Mouse (Mus musculus): ENCODE data around the gene Kcne2. TPM values are rescaled to one million over a fixed set of nuclear protein-coding genes. Genes with fewer than 3 reads are reported as not detected.

Kcne2 gene
- polyA plus RNA-seq, 1 experiment from 2014 or later = 3.0 TPM

GRCm38 (mm10) chr16:92275526-92275925 is 16.7 kb upstream of the Kcne2 start:
- Histone ChIP-seq H3K36me3 (ENCODE audit: control insufficient read depth, insufficient read depth, low read length) (no peaks in the 10 kb centered on the region), H3K9me3 (ENCODE audit: control insufficient read depth, low read length) (no peaks in the 10 kb centered on the region), H3K9ac (replicated peaks; ENCODE audit: low read length) (no peak overlapping the region), H3K4me1 (ENCODE audit: control insufficient read depth, insufficient read depth, low read length) (no peaks in the 10 kb centered on the region), H3K27me3 (ENCODE audit: control insufficient read depth, insufficient read depth, low read length) (no peaks in the 10 kb centered on the region), H3K27ac (replicated peaks; ENCODE audit: low read depth, low read length) (no peak overlapping the region), H3K4me2 (ENCODE audit: low read length) (no peak overlapping the region), H3K4me3 (replicated peaks; ENCODE audit: low read depth, low read length) (no peak overlapping the region)
- ATAC-seq (ENCODE audit: low FRiP score, low TSS enrichment) = no peak
- 86% methylated on average over 4 of the region's 4 CpGs for WGBS
- DNase-seq = no peak

- Histone ChIP-seq H3K9ac (replicated peaks; ENCODE audit: low read length) (no peak overlapping the region), H3K9me3 (ENCODE audit: control insufficient read depth, low read length) (no peaks in the 10 kb centered on the region), H3K27me3 (ENCODE audit: control insufficient read depth, insufficient read depth, low read length) (no peaks in the 10 kb centered on the region), H3K4me3 (replicated peaks; ENCODE audit: low read depth, low read length) (no peak overlapping the region), H3K4me2 (ENCODE audit: low read length) (no peak overlapping the region), H3K27ac (replicated peaks; ENCODE audit: low read depth, low read length) (no peak overlapping the region), H3K36me3 (ENCODE audit: control insufficient read depth, insufficient read depth, low read length) (no peaks in the 10 kb centered on the region), H3K4me1 (ENCODE audit: control insufficient read depth, insufficient read depth, low read length) (no peaks in the 10 kb centered on the region)
- DNase-seq = no peak
- ATAC-seq (ENCODE audit: low FRiP score, low TSS enrichment) = no peak
- 74% methylated on average over 5 of the region's 5 CpGs for WGBS
These were observed 9.5 kb upstream of the Kcne2 start for GRCm38 (mm10) chr16:92282671-92283070.

- H3K9me3 ChIP-seq (ENCODE audit: control insufficient read depth, low read length) = no peaks in the 10 kb centered on the region
- H3K27me3 ChIP-seq (ENCODE audit: control insufficient read depth, insufficient read depth, low read length) = no peaks in the 10 kb centered on the region
- DNase-seq (no peak), ATAC-seq (ENCODE audit: low FRiP score, low TSS enrichment) (no peak)
- H3K36me3 ChIP-seq (ENCODE audit: control insufficient read depth, insufficient read depth, low read length) = no peaks in the 10 kb centered on the region
- no peak overlapping the region for H3K4me3 ChIP-seq (replicated peaks; ENCODE audit: low read depth, low read length)
- WGBS = 75% methylated on average over 10 of the region's 10 CpGs
- H3K4me2 ChIP-seq (ENCODE audit: low read length) = no peak overlapping the region
- no peaks in the 10 kb centered on the region for H3K4me1 ChIP-seq (ENCODE audit: control insufficient read depth, insufficient read depth, low read length)
- H3K9ac ChIP-seq (replicated peaks; ENCODE audit: low read length) = no peak overlapping the region
- H3K27ac ChIP-seq (replicated peaks; ENCODE audit: low read depth, low read length) = no peak overlapping the region
These were observed 7.1 kb upstream of the Kcne2 start for GRCm38 (mm10) chr16:92285068-92285467.

DNA sequence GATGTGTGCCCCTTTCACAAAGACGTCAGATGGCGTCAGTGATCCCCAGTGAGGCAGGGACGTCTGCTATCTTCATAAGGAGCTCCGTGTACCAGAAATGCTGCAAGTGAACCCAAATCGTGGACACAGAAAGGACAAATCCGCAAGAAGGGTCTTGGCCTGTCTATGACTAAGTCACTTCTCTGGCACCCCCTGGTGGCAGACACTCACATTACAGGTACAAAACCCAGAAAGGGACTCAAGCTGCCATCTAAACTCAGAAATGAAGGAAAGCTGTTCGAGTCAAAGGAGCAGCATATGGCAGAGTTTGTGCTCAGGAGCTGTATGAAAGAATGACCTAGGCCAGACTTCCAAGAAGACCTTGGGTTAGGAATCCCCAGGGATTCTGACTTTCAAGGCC is 5.6 kb upstream of the Kcne2 start:
- WGBS = 10% methylated on average over 7 of the region's 7 CpGs
- no peak for ATAC-seq (ENCODE audit: low FRiP score, low TSS enrichment)

DNA sequence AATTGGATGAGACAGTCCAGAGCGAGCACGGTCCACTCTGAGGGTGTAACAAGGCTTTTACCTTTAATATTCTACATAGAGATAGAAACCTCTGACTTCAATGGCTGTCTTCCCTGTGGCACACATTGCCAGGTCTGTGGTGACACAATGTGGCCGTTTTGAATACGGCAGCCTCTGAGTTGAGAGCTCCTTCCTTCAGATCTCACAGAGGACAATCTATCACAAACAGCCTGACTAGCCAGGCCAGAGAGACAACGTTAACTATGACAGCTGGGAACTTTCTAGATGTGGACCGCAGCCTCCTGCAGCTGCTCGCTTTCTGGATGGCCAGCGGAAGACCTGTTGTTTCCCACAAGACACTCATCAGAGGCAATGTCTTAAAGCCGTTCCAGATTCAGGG is 3.4 kb upstream of the Kcne2 start:
- DNase-seq (peak; percentile 71), ATAC-seq (ENCODE audit: low FRiP score, low TSS enrichment) (no peak)
- WGBS = 87% methylated on average over 9 of the region's 9 CpGs

More for the DNA sequence above, 5.6 kb upstream of the Kcne2 start:
- Histone ChIP-seq H3K9me3 (ENCODE audit: control insufficient read depth, low read length) (no peaks in the 10 kb centered on the region), H3K4me3 (replicated peaks; ENCODE audit: low read depth, low read length) (no peak overlapping the region), H3K36me3 (ENCODE audit: control insufficient read depth, insufficient read depth, low read length) (no peaks in the 10 kb centered on the region), H3K4me2 (ENCODE audit: low read length) (no peak overlapping the region), H3K4me1 (ENCODE audit: control insufficient read depth, insufficient read depth, low read length) (no peaks in the 10 kb centered on the region), H3K27ac (replicated peaks; ENCODE audit: low read depth, low read length) (no peak overlapping the region), H3K9ac (replicated peaks; ENCODE audit: low read length) (no peak overlapping the region), H3K27me3 (ENCODE audit: control insufficient read depth, insufficient read depth, low read length) (no peaks in the 10 kb centered on the region)
- peak; percentile 94 for DNase-seq

DNA sequence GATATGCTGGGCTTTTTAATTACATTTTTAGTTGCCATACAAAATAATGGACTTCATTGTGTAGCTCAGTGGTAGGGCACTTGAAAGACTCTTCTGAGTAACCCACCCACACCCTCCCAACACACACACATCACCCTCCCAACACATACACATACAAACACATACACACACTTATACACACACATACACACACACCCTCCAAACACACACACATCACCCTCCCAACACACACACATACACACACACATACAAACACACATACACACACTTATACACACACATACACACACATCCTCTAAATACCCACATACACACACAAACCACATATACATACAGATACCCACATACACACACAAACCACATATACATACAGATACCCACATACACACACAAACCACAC is 2.1 kb upstream of the Kcne2 start:
- no peaks in the 10 kb centered on the region for H3K36me3 ChIP-seq (ENCODE audit: control insufficient read depth, insufficient read depth, low read length)
- H3K9ac ChIP-seq (replicated peaks; ENCODE audit: low read length) = no peak overlapping the region
- no peak overlapping the region for H3K4me3 ChIP-seq (replicated peaks; ENCODE audit: low read depth, low read length)
- no peak for ATAC-seq (ENCODE audit: low FRiP score, low TSS enrichment)
- no peaks in the 10 kb centered on the region for H3K27me3 ChIP-seq (ENCODE audit: control insufficient read depth, insufficient read depth, low read length)
- no peak overlapping the region for H3K4me2 ChIP-seq (ENCODE audit: low read length)
- H3K4me1 ChIP-seq (ENCODE audit: control insufficient read depth, insufficient read depth, low read length) = no peaks in the 10 kb centered on the region
- H3K27ac ChIP-seq (replicated peaks; ENCODE audit: low read depth, low read length) = no peak overlapping the region
- no peak for DNase-seq
- H3K9me3 ChIP-seq (ENCODE audit: control insufficient read depth, low read length) = no peaks in the 10 kb centered on the region

More for the DNA sequence above, 3.4 kb upstream of the Kcne2 start:
- no peaks in the 10 kb centered on the region for H3K4me1 ChIP-seq (ENCODE audit: control insufficient read depth, insufficient read depth, low read length)
- H3K4me3 ChIP-seq (replicated peaks; ENCODE audit: low read depth, low read length) = no peak overlapping the region
- no peak overlapping the region for H3K4me2 ChIP-seq (ENCODE audit: low read length)
- H3K9ac ChIP-seq (replicated peaks; ENCODE audit: low read length) = no peak overlapping the region
- H3K27me3 ChIP-seq (ENCODE audit: control insufficient read depth, insufficient read depth, low read length) = no peaks in the 10 kb centered on the region
- no peaks in the 10 kb centered on the region for H3K9me3 ChIP-seq (ENCODE audit: control insufficient read depth, low read length)
- H3K36me3 ChIP-seq (ENCODE audit: control insufficient read depth, insufficient read depth, low read length) = no peaks in the 10 kb centered on the region
- no peak overlapping the region for H3K27ac ChIP-seq (replicated peaks; ENCODE audit: low read depth, low read length)

GRCm38 (mm10) chr16:92294267-92294970 is 2.2 kb downstream of the Kcne2 start:
- DNase-seq = no peak
- WGBS = 28% methylated on average over 12 of the region's 12 CpGs
- no peak overlapping the region for H3K27ac ChIP-seq (replicated peaks; ENCODE audit: low read depth, low read length)
- no peak overlapping the region for H3K4me2 ChIP-seq (ENCODE audit: low read length)
- no peaks in the 10 kb centered on the region for H3K27me3 ChIP-seq (ENCODE audit: control insufficient read depth, insufficient read depth, low read length)
- no peak overlapping the region for H3K4me3 ChIP-seq (replicated peaks; ENCODE audit: low read depth, low read length)
- H3K9me3 ChIP-seq (ENCODE audit: control insufficient read depth, low read length) = no peaks in the 10 kb centered on the region
- no peaks in the 10 kb centered on the region for H3K36me3 ChIP-seq (ENCODE audit: control insufficient read depth, insufficient read depth, low read length)
- no peaks in the 10 kb centered on the region for H3K4me1 ChIP-seq (ENCODE audit: control insufficient read depth, insufficient read depth, low read length)
- H3K9ac ChIP-seq (replicated peaks; ENCODE audit: low read length) = 0 out of 2 replicates have a peak overlapping the region, but pooled peaks have one; percentile 17
- no peak for ATAC-seq (ENCODE audit: low FRiP score, low TSS enrichment)

- Histone ChIP-seq H3K27me3 (ENCODE audit: control insufficient read depth, insufficient read depth, low read length) (no peaks in the 10 kb centered on the region), H3K36me3 (ENCODE audit: control insufficient read depth, insufficient read depth, low read length) (no peaks in the 10 kb centered on the region), H3K9me3 (ENCODE audit: control insufficient read depth, low read length) (no peaks in the 10 kb centered on the region), H3K4me1 (ENCODE audit: control insufficient read depth, insufficient read depth, low read length) (peaks cover 3% of the 10 kb centered on the region), H3K4me3 (replicated peaks; ENCODE audit: low read depth, low read length) (no peak overlapping the region), H3K27ac (replicated peaks; ENCODE audit: low read depth, low read length) (no peak overlapping the region), H3K4me2 (ENCODE audit: low read length) (no peak overlapping the region), H3K9ac (replicated peaks; ENCODE audit: low read length) (no peak overlapping the region)
- WGBS = 78% methylated on average over 2 of the region's 2 CpGs
- no peak for DNase-seq
- no peak for ATAC-seq (ENCODE audit: low FRiP score, low TSS enrichment)
These were observed 3.1 kb downstream of the Kcne2 start for GRCm38 (mm10) chr16:92295328-92295727.

GRCm38 (mm10) chr16:92300649-92301411 is 8.6 kb downstream of the Kcne2 start, which contains the start of gene Smim11:
Gene Smim11, plus strand, starts transcription at chr16:92301286.
- H3K9me3 ChIP-seq (ENCODE audit: control insufficient read depth, low read length) = no peaks in the 10 kb centered on the region
- peak within 1 kb of the TSS; percentile 89 for H3K4me2 ChIP-seq (ENCODE audit: low read length)
- peak within 1 kb of the TSS; percentile 61 for H3K9ac ChIP-seq (replicated peaks; ENCODE audit: low read length)
- H3K36me3 ChIP-seq (ENCODE audit: control insufficient read depth, insufficient read depth, low read length) = peaks cover 6% of the 10 kb centered on the region
- peak within 1 kb of the TSS; percentile 53 for H3K4me3 ChIP-seq (replicated peaks; ENCODE audit: low read depth, low read length)
- H3K4me1 ChIP-seq (ENCODE audit: control insufficient read depth, insufficient read depth, low read length) = peaks cover 20% of the 10 kb centered on the region
- WGBS = 9% methylated on average over 32 of the region's 32 CpGs
- peak; percentile 100 for DNase-seq
- H3K27me3 ChIP-seq (ENCODE audit: control insufficient read depth, insufficient read depth, low read length) = no peaks in the 10 kb centered on the region
- H3K27ac ChIP-seq (replicated peaks; ENCODE audit: low read depth, low read length) = peak within 1 kb of the TSS; percentile 78
- ATAC-seq (ENCODE audit: low FRiP score, low TSS enrichment) = peak; percentile 95

Measured in midbrain, embryonic 14.5 days (tissue).